ENCODE assay signal across 9 mouse cellular contexts in the genomic region with DNA sequence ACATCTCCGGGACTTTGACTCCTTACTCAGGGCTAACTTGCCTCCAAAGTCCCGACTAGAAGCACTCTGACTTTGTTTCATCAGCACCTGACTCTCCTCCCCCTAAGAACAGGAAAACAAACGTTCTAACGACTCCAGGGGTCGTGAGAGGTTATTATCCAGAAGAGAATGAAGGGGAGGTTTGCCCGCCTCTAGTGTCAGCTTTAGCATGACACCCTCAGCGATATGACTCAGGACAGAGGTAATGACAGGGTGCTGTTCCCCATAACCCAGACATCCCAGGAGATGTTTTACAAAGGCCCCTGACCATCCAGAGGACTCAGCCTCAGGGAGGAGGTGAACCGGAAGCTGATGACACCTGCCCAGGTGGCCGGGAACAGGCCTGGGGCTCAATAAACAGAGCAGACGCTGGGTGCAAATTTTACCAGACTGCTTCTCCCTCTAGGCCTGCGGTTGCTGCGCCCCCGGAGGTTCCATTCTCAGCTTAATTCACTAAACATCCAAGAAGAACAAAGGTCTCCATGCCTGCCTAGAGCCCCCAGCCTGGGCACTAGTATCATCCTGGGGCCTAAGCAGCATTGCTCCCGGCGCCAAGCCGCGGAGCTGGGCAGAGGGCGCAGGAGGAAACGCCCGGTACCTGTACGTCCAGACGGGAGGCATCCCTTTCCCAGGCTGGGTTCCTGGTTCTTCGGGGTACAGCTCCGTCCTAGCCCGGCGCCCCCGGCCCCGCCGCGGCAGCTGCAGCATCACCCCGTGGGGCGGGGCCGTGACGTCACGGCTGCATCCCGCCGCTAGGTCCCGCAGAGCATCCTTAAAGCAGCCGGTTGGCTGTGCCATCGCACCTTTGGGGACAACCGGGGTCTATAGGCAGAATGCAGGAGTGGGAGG. TPM values are rescaled to one million over a fixed set of nuclear protein-coding genes. Genes with fewer than 3 reads are reported as not detected.
DNase-seq lines count a peak whose midpoint lies in the region; ATAC-seq lines count a peak whose summit lies in the region.
"Had no signal": no experiment of that assay in that cellular context is flagged by ENCODE, and none has a peak within 500 bp of the region (broad histone marks: within the 10 kb centered on the region; RNA-seq: fewer than 3 reads in every experiment).

A gene (minus strand): TSS at position 785 of the 888 bp plus-strand sequence.

- H3K4me1 ChIP-seq in heart, embryonic 16.5 days (ENCODE audit: control insufficient read depth, insufficient read depth, low read length) = no peaks in the 10 kb centered on the region
- H3K4me1 ChIP-seq in hindbrain, embryonic 10.5 days (replicated peaks) = peaks cover 13% of the 10 kb centered on the region
- H3K4me1 ChIP-seq in limb, embryonic 12.5 days (replicated peaks) = peaks cover 7% of the 10 kb centered on the region; the same call in 1 of the 2 replicates

- 10% methylated on average over 41 of the region's 41 CpGs for WGBS in heart, embryonic 16.5 days
- WGBS in hindbrain, embryonic 10.5 days = 6% methylated on average over 41 of the region's 41 CpGs
- 5% methylated on average over 41 of the region's 41 CpGs for WGBS in limb, embryonic 12.5 days

- peak within 1 kb of the TSS; percentile 19; the same call in 1 of the 2 replicates for H3K4me2 ChIP-seq in heart, embryonic 16.5 days (ENCODE audit: low read depth, low read length)
- peak within 1 kb of the TSS; percentile 76 for H3K4me2 ChIP-seq in limb, embryonic 12.5 days

- no peak within 1 kb of the TSS for H3K27ac ChIP-seq in heart, embryonic 16.5 days (ENCODE audit: low read length)
- H3K27ac ChIP-seq in hindbrain, embryonic 10.5 days = peak within 1 kb of the TSS; percentile 65
- H3K27ac ChIP-seq in limb, embryonic 12.5 days = no peak within 1 kb of the TSS

- H3K36me3 ChIP-seq in heart, embryonic 16.5 days (ENCODE audit: control insufficient read depth, insufficient read depth) = no peaks in the 10 kb centered on the region
- no peaks in the 10 kb centered on the region for H3K36me3 ChIP-seq in hindbrain, embryonic 10.5 days
- H3K36me3 ChIP-seq in limb, embryonic 12.5 days = no peaks in the 10 kb centered on the region

- H3K4me3 ChIP-seq in heart, embryonic 16.5 days (ENCODE audit: low read length) = peak within 1 kb of the TSS; percentile 13; the same call in 1 of the 2 replicates
- H3K4me3 ChIP-seq in hindbrain, embryonic 10.5 days = peak within 1 kb of the TSS; percentile 56
- H3K4me3 ChIP-seq in limb, embryonic 12.5 days (replicated peaks) = peak within 1 kb of the TSS; percentile 43

- no peak for ATAC-seq in heart, embryonic 16.5 days (replicated peaks; ENCODE audit: extremely low read depth, insufficient read depth, low FRiP score)
- ATAC-seq in limb, embryonic 12.5 days (ENCODE audit: insufficient number of reproducible peaks, insufficient read depth, low FRiP score, low TSS enrichment, low read depth) = no peak
- no peak for ATAC-seq in inflammation-experienced regulatory T-cells, adult 6 months

- DNase-seq in heart, adult 18-20 months = no peak
- DNase-seq in cerebellum, adult 9-10 months = peak; percentile 71
- peak; percentile 29 for DNase-seq in hindbrain, embryonic 10.5 days (ENCODE audit: low spot score)
- peak; percentile 65 for DNase-seq in right cerebral cortex, postnatal 25 days
- DNase-seq in kidney, postnatal 36 days = no peak

- peaks cover 23% of the 10 kb centered on the region for H3K27me3 ChIP-seq in heart, embryonic 16.5 days (ENCODE audit: control insufficient read depth, insufficient read depth, low read length)
- H3K27me3 ChIP-seq in hindbrain, embryonic 10.5 days (ENCODE audit: insufficient read depth, poor library complexity, severe bottlenecking) = peaks cover 45% of the 10 kb centered on the region
- peaks cover 38% of the 10 kb centered on the region for H3K27me3 ChIP-seq in limb, embryonic 12.5 days

- no peak within 1 kb of the TSS for H3K9ac ChIP-seq in heart, embryonic 16.5 days (ENCODE audit: low read length)
- peak within 1 kb of the TSS; percentile 61 for H3K9ac ChIP-seq in limb, embryonic 12.5 days (replicated peaks)

- 0 out of 2 replicates have a peak, but pooled peaks cover 1% of the 10 kb centered on the region for H3K9me3 ChIP-seq in heart, embryonic 16.5 days (replicated peaks; ENCODE audit: control insufficient read depth, low read length)
- peaks cover 2% of the 10 kb centered on the region; the same call in 1 of the 2 replicates for H3K9me3 ChIP-seq in hindbrain, embryonic 10.5 days
- H3K9me3 ChIP-seq in limb, embryonic 12.5 days = 0 out of 2 replicates have a peak, but pooled peaks cover 3% of the 10 kb centered on the region

RNA-seq across cellular contexts. Expression of the gene that starts here (rescaled TPM):
- 0.10 TPM in 1 of 2 replicates, not detected in the other for polyA plus RNA-seq in heart, embryonic 16.5 days (2015; fragmentation: Nextera tagmentation; extraction: Ambion mirVana)
- total RNA-seq in heart, adult 18-20 months (2021) = not detected
- polyA plus RNA-seq in hindbrain, embryonic 10.5 days (2016; fragmentation: Nextera tagmentation; extraction: Ambion mirVana) = 2.9 and 8.4 TPM in 2 replicates
- 0.70 and 0.84 TPM in 2 replicates for polyA plus RNA-seq in limb, embryonic 12.5 days (2016; fragmentation: Nextera tagmentation; extraction: Ambion mirVana)
- polyA plus RNA-seq in inflammation-experienced regulatory T-cells, adult 6 months (2017; shearing (Covaris generic)) = under 1 TPM in 1 of 3 experiments, not detected in 2; 0.15 TPM
- total RNA-seq: CH12.LX had no signal

Comparison
In these comparisons a context has a peak if more than half of its experiments do, and no peak if none do; other contexts are left out.
1. DNase-seq: peak in cerebellum, adult 9-10 months (single experiment), hindbrain, embryonic 10.5 days (single experiment) and right cerebral cortex, postnatal 25 days (single experiment); none in heart, adult 18-20 months (0 of 2) and kidney, postnatal 36 days (0 of 2).
2. Peak in every context shown above with its lines, with median percentiles within 50 percentile points of each other: H3K4me3 ChIP-seq.